Mouse (Mus musculus) liver, postnatal 0 days (tissue): ENCODE data around the gene Samd1. TPM values are rescaled to one million over a fixed set of nuclear protein-coding genes. Genes with fewer than 3 reads are reported as not detected.
"Not testable (repeated sequence)": the region's sequence is repeated elsewhere in the genome, so short reads cannot be mapped to it uniquely, and the experiment has no call there.

Source experiments
- ATAC-seq: fragments of 200-750 bp; cut with Nextera tagmentation; 2 replicates; pipeline ENCODE4 v1.8.0; 2017; ENCODE audit warnings: mild to moderate bottlenecking, moderate library complexity
- DNase-seq: peaks from one replicate; pipeline ENCODE4 v3.0.0-alpha.2; 2016
- H3K27ac ChIP-seq: fragments of 300-500 bp; sonication (generic); 2 replicates; pipeline ENCODE4 v1.5.1; 2014; ENCODE audit warnings: antibody characterized with exemption, moderate library complexity, mild to moderate bottlenecking, low read depth
- H3K27me3 ChIP-seq: fragments of 300-500 bp; sonication (generic); 2 replicates; pipeline ENCODE4 v1.6.1; 2014; ENCODE audit warnings: low read length, control low read depth, mixed read lengths; ENCODE audit not compliant: insufficient read depth
- H3K36me3 ChIP-seq: fragments of 300-500 bp; sonication (generic); replicated peaks from 2 replicates; pipeline ENCODE4 v1.6.1; 2014; ENCODE audit warnings: mild to moderate bottlenecking, control low read depth, low read length, moderate library complexity, mixed read lengths; ENCODE audit not compliant: insufficient read depth
- H3K4me1 ChIP-seq: fragments of 300-500 bp; sonication (generic); 2 replicates; pipeline ENCODE4 v1.6.1; 2014; ENCODE audit warnings: antibody characterized with exemption, mild to moderate bottlenecking, control low read depth; ENCODE audit not compliant: insufficient read depth
- H3K4me2 ChIP-seq: fragments of 300-500 bp; sonication (generic); 2 replicates; pipeline ENCODE4 v1.6.1; 2014; ENCODE audit warnings: low read depth, mild to moderate bottlenecking, low read length, moderate library complexity, mixed read lengths
- H3K4me3 ChIP-seq: fragments of 300-500 bp; sonication (generic); 2 replicates; pipeline ENCODE4 v1.5.1; 2014; ENCODE audit warnings: low read depth, low read length
- H3K9ac ChIP-seq: fragments of 300-500 bp; sonication (generic); replicated peaks from 2 replicates; pipeline ENCODE4 v1.6.1; 2014; ENCODE audit warnings: mild to moderate bottlenecking, moderate library complexity
- H3K9me3 ChIP-seq: fragments of 300-500 bp; sonication (generic); 2 replicates; pipeline ENCODE4 v1.6.1; 2016; ENCODE audit warnings: mild to moderate bottlenecking, control low read depth, low read length, mixed read lengths
- CTCF ChIP-seq: sonication (generic); IDR thresholded peaks from 2 replicates; pipeline ENCODE4 v1.5.1; 2016; ENCODE audit warnings: antibody characterized with exemption, low read depth
- EP300 ChIP-seq: IDR thresholded peaks from 2 replicates; pipeline ENCODE4 v1.6.1; 2016; ENCODE audit warnings: antibody characterized with exemption, low read depth, mild to moderate bottlenecking
- WGBS: fragments of 180-500 bp; shearing (Covaris S2); extraction: QIAGEN DNeasy Blood & Tissue Kit; methylation state at CpG from one replicate; pipeline ENCODE4 v1.1.7; 2014; ENCODE audit not compliant: insufficient replicate concordance; 5-methylcytosine and 5-hydroxymethylcytosine counted together
- polyA plus RNA-seq: library from polyadenylated mRNA; unstranded; fragments of >200 nt; fragmentation: Nextera tagmentation; extraction: Ambion mirVana; gene quantifications from 2 replicates; pipeline ENCODE4 v1.2.1, GENCODE M21; 2015

The Samd1 gene
- polyA plus RNA-seq, 1 experiment from 2014 or later, result 3.5 TPM

DNA sequence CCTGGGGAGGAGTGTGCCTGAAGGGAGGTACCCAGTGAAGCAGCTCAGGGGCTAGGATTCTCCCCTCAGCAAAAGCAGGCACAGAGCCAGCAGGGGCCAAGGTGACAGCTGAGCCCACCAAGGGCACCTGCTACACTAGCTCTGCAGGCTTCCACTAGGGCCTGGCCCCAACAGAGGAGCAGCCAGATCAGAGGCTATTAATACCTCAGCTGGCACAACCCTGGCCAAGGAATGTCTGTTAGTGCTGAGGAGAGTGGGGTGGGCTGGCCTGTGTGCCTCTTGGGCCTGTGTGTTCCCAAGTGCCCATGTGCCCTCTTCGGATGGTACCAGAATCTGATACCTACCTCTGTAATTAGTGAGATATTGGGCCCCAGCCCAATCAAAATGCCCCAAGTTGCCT is 17.2 kb upstream of the Samd1 start:
- H3K9ac ChIP-seq, result no peak overlapping the region

DNA sequence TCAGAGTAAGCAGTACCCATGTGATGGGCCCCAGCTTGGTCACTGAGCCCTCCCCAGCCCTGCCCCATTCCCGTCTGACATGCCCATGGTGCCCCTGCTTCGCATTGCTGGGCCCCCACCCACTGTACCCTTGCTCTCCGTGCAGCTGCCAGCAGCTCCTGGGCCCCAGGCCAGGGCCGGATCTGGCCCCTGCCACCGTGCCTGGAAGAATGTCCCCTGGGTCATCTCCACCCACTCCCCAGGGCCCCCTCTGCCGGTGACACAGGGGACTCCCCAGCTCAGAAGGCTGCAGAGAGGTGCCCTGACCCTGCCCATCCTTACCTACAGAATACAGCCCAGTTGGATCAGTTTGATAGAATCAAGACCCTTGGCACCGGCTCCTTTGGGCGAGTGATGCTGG is 16.6 kb upstream of the Samd1 start:
- H3K36me3 ChIP-seq, result peaks cover 22% of the 10 kb centered on the region
- H3K4me1 ChIP-seq, result peaks cover 18% of the 10 kb centered on the region
- H3K27ac ChIP-seq, result no peak overlapping the region
- ATAC-seq, result no peak
- no peak for DNase-seq
- no peak overlapping the region for H3K4me2 ChIP-seq
- H3K4me3 ChIP-seq, result no peak overlapping the region
- no peaks in the 10 kb centered on the region for H3K9me3 ChIP-seq
- no peak overlapping the region for H3K9ac ChIP-seq
- WGBS, result 74% methylated on average over 8 of the region's 8 CpGs
- no peaks in the 10 kb centered on the region for H3K27me3 ChIP-seq
- TF ChIP-seq CTCF (no peak), EP300 (no peak)

More for the DNA sequence above, 17.2 kb upstream of the Samd1 start:
- no peak for DNase-seq
- Histone ChIP-seq H3K27ac (no peak overlapping the region), H3K4me3 (no peak overlapping the region), H3K27me3 (no peaks in the 10 kb centered on the region), H3K4me2 (no peak overlapping the region), H3K9me3 (no peaks in the 10 kb centered on the region), H3K4me1 (peaks cover 18% of the 10 kb centered on the region), H3K36me3 (peaks cover 22% of the 10 kb centered on the region)
- TF ChIP-seq CTCF, result no peak
- no peak for TF ChIP-seq EP300
- WGBS, result 73% methylated on average over 1 of the region's 1 CpGs
- ATAC-seq, result no peak

DNA sequence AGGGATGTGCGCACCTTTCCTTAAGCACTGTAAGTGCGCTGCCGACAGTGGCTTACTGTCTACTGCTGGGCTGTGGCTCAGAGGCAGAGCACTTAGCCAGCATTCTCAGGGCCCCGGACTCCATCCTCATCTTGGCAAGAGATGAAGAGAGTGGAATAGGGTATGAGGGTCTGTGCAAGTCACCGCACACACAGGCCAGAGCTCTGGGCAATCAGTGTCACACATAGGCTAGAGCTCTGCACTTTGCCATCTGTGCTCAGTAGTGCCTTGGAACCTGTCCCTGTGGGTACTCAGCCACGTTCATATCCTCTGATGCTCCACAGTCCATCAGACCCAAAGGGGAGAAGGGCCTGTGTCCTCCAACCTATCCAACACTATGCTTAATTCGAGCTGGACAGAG is 15.9 kb upstream of the Samd1 start:
- TF ChIP-seq CTCF (no peak), EP300 (no peak)
- H3K4me3 ChIP-seq, result no peak overlapping the region
- no peaks in the 10 kb centered on the region for H3K27me3 ChIP-seq
- H3K4me2 ChIP-seq, result no peak overlapping the region
- peaks cover 27% of the 10 kb centered on the region for H3K36me3 ChIP-seq
- no peak for DNase-seq
- peaks cover 18% of the 10 kb centered on the region for H3K4me1 ChIP-seq
- ATAC-seq, result no peak
- 88% methylated on average over 7 of the region's 7 CpGs for WGBS
- no peaks in the 10 kb centered on the region for H3K9me3 ChIP-seq
- no peak overlapping the region for H3K9ac ChIP-seq
- H3K27ac ChIP-seq, result no peak overlapping the region

DNA sequence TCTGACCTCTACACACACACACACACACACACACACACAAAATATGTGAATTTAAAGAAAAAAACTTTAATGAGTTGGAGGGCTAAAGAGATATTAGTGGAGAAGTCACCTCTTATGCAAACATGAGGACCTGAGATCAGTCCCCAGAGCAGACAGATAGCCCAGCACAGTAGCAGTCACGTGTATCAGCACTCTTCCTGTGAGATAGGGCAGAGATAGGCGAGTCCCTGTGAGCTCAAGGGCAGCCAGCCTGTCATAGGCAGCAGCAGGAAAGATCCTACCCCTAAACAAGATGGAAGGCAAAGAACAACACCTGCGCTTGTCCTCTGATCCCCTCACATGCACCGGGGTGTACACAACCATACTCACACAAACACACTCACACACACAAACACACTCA is 15.0 kb upstream of the Samd1 start:
- Histone ChIP-seq H3K36me3 (peaks cover 34% of the 10 kb centered on the region), H3K4me1 (peaks cover 10% of the 10 kb centered on the region), H3K9ac (no peak overlapping the region), H3K4me2 (no peak overlapping the region), H3K27ac (no peak overlapping the region), H3K9me3 (no peaks in the 10 kb centered on the region), H3K27me3 (no peaks in the 10 kb centered on the region), H3K4me3 (no peak overlapping the region)
- no peak for DNase-seq
- 60% methylated on average over 4 of the region's 4 CpGs for WGBS
- no peak for ATAC-seq
- TF ChIP-seq EP300 (no peak), CTCF (no peak)

DNA sequence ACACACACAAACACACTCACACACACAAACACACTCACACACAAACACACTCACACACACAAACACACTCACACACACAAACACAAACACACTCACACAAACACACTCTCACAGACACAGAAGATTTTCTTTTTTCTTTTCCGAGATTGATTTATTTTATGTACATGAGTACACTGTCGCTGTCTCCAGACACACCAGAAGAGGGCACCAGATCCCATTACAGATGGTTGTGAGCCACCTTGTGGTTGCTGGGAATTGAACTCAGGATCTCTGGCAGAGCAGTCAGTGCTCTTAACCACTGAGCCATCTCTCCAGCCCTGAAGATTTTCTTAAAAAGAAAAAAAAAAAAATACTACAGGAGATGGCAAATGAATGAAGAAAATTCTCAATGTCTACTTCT is 14.2 kb upstream of the Samd1 start:
- not testable (repeated sequence) for DNase-seq, H3K4me2 ChIP-seq, ATAC-seq, H3K4me3 ChIP-seq, H3K9ac ChIP-seq, H3K4me1 ChIP-seq, H3K27ac ChIP-seq, H3K27me3 ChIP-seq, H3K9me3 ChIP-seq
- 95% methylated on average over 2 of the region's 2 CpGs for WGBS
- peaks cover 40% of the 10 kb centered on the region for H3K36me3 ChIP-seq
- peak; percentile 28; the same call in 1 of the 2 replicates for TF ChIP-seq CTCF

DNA sequence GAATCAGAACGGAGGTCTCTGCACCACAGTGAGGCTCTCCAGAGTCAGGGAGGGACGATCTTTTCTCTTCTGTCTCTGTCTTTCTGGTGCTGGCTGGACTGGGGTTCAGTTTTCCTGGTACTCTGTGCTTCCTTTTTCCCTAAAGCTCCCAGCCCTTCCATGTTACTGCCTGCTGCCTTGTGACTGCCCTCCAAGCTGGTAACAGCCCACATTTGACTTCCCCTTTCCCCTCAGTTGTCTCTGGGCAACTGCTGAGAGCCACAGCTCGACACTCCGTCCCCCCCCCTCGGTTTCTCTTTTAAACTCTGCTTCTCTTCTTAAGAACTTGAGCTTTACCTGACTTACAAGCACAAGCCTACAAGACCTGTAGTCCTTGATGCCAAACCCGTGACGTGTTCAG is 8.2 kb upstream of the Samd1 start:
- Histone ChIP-seq H3K36me3 (peaks cover 50% of the 10 kb centered on the region), H3K4me3 (no peak overlapping the region), H3K4me2 (no peak overlapping the region), H3K27ac (no peak overlapping the region), H3K4me1 (peaks cover 3% of the 10 kb centered on the region; the same call in 1 of the 2 replicates), H3K9me3 (no peaks in the 10 kb centered on the region), H3K9ac (no peak overlapping the region), H3K27me3 (no peaks in the 10 kb centered on the region)
- DNase-seq (no peak), ATAC-seq (no peak)
- WGBS, result 58% methylated on average over 7 of the region's 7 CpGs
- TF ChIP-seq CTCF, result no peak
- TF ChIP-seq EP300, result no peak

DNA sequence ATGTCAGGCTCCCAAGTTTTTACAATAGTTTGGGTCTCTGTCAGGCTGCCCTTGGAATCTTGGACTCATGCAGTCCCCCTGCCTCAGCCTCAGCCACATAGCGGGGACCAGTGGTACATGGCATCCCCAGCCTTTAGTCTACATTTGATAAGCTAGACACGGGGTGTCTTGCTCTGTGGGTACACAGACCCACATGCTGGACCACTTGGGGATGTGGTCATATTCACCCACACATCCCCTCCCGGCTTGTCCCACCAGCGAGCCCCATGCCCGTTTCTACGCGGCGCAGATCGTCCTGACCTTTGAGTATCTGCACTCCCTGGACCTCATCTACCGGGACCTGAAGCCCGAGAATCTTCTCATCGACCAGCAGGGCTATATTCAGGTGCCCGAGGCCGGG is 7.3 kb upstream of the Samd1 start:
- no peaks in the 10 kb centered on the region for H3K27me3 ChIP-seq
- DNase-seq (no peak), ATAC-seq (no peak)
- peaks cover 3% of the 10 kb centered on the region; the same call in 1 of the 2 replicates for H3K4me1 ChIP-seq
- no peak overlapping the region for H3K4me2 ChIP-seq
- H3K4me3 ChIP-seq, result no peak overlapping the region
- H3K36me3 ChIP-seq, result peaks cover 45% of the 10 kb centered on the region
- no peaks in the 10 kb centered on the region for H3K9me3 ChIP-seq
- TF ChIP-seq CTCF (no peak), EP300 (no peak)
- WGBS, result 86% methylated on average over 14 of the region's 14 CpGs
- no peak overlapping the region for H3K9ac ChIP-seq
- H3K27ac ChIP-seq, result no peak overlapping the region
